Mouse (Mus musculus): ENCODE results near the gene Gdpd5. TPM values are rescaled to one million over a fixed set of nuclear protein-coding genes. Genes with fewer than 3 reads are reported as not detected.
A peak's percentile ranks its signal among the peaks of the same experiment; 100 is the strongest.

Gene Gdpd5
- polyA plus RNA-seq, 1 experiment from 2014 or later: 2.1 TPM

- H3K9ac ChIP-seq: peak within 1 kb of the TSS; percentile 11; the same call in 1 of the 2 replicates
- H3K27me3 ChIP-seq: peaks cover 39% of the 10 kb centered on the region
- no peaks in the 10 kb centered on the region for H3K9me3 ChIP-seq (replicated peaks)
- no peak within 1 kb of the TSS for H3K27ac ChIP-seq (replicated peaks)
- 3% methylated on average over 35 of the region's 35 CpGs for WGBS (ENCODE audit: insufficient replicate concordance)
- peak within 1 kb of the TSS; percentile 53 for H3K4me2 ChIP-seq
- ATAC-seq (ENCODE audit: insufficient read depth): peak; percentile 48; the same call in 1 of the 2 replicates
- peak within 1 kb of the TSS; percentile 45 for H3K4me3 ChIP-seq (replicated peaks)
- H3K36me3 ChIP-seq (replicated peaks): no peaks in the 10 kb centered on the region
- H3K4me1 ChIP-seq (replicated peaks): peaks cover 12% of the 10 kb centered on the region; the same call in 1 of the 2 replicates
Measured at GRCm38 (mm10) chr7:99352526-99353400, 28.5 kb upstream of the Gdpd5 start, which contains the start of gene Serpinh1. Gene Serpinh1, minus strand, starts transcription at chr7:99353239.

- H3K4me1 ChIP-seq (replicated peaks): peaks cover 12% of the 10 kb centered on the region; the same call in 1 of the 2 replicates
- peaks cover 39% of the 10 kb centered on the region for H3K27me3 ChIP-seq
- 0 out of 2 replicates have a peak overlapping the region, but pooled peaks have one; percentile 41 for H3K27ac ChIP-seq (replicated peaks)
- H3K4me2 ChIP-seq: no peak overlapping the region
- no peaks in the 10 kb centered on the region for H3K36me3 ChIP-seq (replicated peaks)
- H3K9ac ChIP-seq: no peak overlapping the region
- ATAC-seq (ENCODE audit: insufficient read depth): no peak
- H3K4me3 ChIP-seq (replicated peaks): no peak overlapping the region
- WGBS (ENCODE audit: insufficient replicate concordance): 28% methylated on average over 7 of the region's 7 CpGs
- H3K9me3 ChIP-seq (replicated peaks): no peaks in the 10 kb centered on the region
Measured at GRCm38 (mm10) chr7:99355731-99356131, 25.5 kb upstream of the Gdpd5 start.

DNA sequence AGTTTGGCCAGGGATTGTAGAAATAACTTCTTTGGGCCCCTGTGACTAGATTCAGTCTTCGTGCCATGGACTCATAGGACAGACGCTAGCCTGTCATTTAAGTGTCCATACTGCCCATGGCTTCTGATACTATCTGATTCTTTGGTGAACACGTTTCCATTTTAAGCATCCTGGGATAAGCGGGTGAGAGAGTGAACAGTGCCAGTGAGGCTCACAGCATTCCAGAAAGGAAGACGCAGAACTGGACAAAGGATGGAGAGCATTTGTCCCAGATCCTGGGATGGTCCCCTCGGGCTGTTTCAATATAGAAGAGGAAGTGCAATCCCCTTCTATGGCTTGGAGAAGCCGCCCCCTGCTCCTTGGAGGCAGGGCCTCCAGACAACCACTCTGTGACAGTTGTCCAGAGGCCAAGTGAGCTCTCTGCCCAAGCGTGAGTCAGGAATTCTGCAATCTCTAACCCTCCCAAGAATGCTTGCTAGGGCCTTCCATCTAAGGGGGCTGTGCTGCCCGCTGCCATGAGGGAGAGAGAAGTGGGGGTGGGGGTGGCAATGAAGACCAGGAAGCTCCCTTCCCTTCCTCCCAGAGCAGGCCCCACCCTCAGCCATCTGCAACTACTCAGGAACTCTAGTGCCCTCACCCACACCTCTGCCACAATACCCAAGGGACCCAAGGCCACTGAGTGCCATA lies 24.8 kb upstream of the Gdpd5 start:
- Histone ChIP-seq H3K4me2 (no peak overlapping the region), H3K4me1 (replicated peaks) (peaks cover 12% of the 10 kb centered on the region; the same call in 1 of the 2 replicates), H3K27ac (replicated peaks) (0 out of 2 replicates have a peak overlapping the region, but pooled peaks have one; percentile 41), H3K27me3 (peaks cover 34% of the 10 kb centered on the region), H3K36me3 (replicated peaks) (no peaks in the 10 kb centered on the region), H3K4me3 (replicated peaks) (no peak overlapping the region), H3K9me3 (replicated peaks) (no peaks in the 10 kb centered on the region), H3K9ac (no peak overlapping the region)
- WGBS (ENCODE audit: insufficient replicate concordance): 30% methylated on average over 9 of the region's 9 CpGs
- no peak for ATAC-seq (ENCODE audit: insufficient read depth)

- H3K27me3 ChIP-seq: peaks cover 26% of the 10 kb centered on the region
- H3K4me1 ChIP-seq (replicated peaks): peaks cover 12% of the 10 kb centered on the region; the same call in 1 of the 2 replicates
- H3K27ac ChIP-seq (replicated peaks): no peak overlapping the region
- no peak for ATAC-seq (ENCODE audit: insufficient read depth)
- 49% methylated on average over 7 of the region's 7 CpGs for whole genome bisulfite sequencing (ENCODE audit: insufficient replicate concordance)
- H3K36me3 ChIP-seq (replicated peaks): no peaks in the 10 kb centered on the region
- H3K4me3 ChIP-seq (replicated peaks): no peak overlapping the region
- no peaks in the 10 kb centered on the region for H3K9me3 ChIP-seq (replicated peaks)
- H3K4me2 ChIP-seq: no peak overlapping the region
- H3K9ac ChIP-seq: no peak overlapping the region
Measured at GRCm38 (mm10) chr7:99357201-99357600, 24.0 kb upstream of the Gdpd5 start.

GRCm38 (mm10) chr7:99358371-99358770 lies 22.8 kb upstream of the Gdpd5 start:
- no peak overlapping the region for H3K27ac ChIP-seq (replicated peaks)
- no peak overlapping the region for H3K4me2 ChIP-seq
- 70% methylated on average over 8 of the region's 8 CpGs for WGBS (ENCODE audit: insufficient replicate concordance)
- H3K27me3 ChIP-seq: peaks cover 14% of the 10 kb centered on the region
- H3K4me3 ChIP-seq (replicated peaks): no peak overlapping the region
- no peaks in the 10 kb centered on the region for H3K9me3 ChIP-seq (replicated peaks)
- no peaks in the 10 kb centered on the region for H3K36me3 ChIP-seq (replicated peaks)
- peaks cover 12% of the 10 kb centered on the region; the same call in 1 of the 2 replicates for H3K4me1 ChIP-seq (replicated peaks)
- H3K9ac ChIP-seq: no peak overlapping the region
- ATAC-seq (ENCODE audit: insufficient read depth): no peak

DNA sequence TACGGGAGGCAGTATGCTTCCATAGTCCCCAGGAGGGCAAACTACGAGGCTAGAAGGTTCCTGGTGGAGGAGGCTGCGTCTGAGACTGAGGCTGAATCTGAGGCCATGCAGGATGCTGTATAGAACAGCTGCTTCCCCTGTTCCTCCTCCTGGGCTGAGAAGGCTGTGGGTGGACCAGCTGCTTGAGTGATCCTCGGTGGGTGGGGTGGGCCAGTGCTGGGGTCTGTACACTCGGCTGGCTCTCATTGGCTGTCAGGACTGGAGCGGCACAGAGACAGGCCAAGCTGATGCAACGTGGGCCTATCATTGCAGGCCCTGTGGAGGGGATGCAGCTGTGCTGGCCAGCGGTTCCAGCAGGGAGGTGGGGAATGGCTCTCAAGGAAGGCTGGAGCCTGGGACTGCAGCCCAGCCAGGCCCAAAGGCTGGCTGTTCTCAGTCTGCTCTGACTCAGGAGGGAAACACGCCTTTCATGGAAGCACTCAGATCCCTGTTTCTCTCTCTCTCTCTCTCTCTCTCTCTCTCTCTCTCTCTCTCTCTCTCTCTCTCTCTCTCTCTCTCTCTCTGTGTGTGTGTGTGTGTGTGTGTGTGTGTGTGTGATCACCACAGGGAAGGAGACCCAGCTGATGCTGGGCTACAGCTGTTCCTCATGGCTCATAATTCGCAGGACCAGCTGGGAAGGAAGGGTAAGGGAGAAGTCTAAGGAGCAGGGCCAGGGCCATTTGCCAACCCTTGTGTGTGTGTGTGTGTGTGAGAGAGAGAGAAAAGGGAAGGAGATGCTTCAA lies 21.0 kb upstream of the Gdpd5 start:
- WGBS (ENCODE audit: insufficient replicate concordance): 21% methylated on average over 10 of the region's 10 CpGs
- Histone ChIP-seq H3K4me2 (no peak overlapping the region), H3K27me3 (0 out of 2 replicates have a peak, but pooled peaks cover 2% of the 10 kb centered on the region), H3K9ac (no peak overlapping the region), H3K36me3 (replicated peaks) (no peaks in the 10 kb centered on the region), H3K27ac (replicated peaks) (0 out of 2 replicates have a peak overlapping the region, but pooled peaks have one; percentile 38), H3K4me1 (replicated peaks) (peaks cover 12% of the 10 kb centered on the region; the same call in 1 of the 2 replicates), H3K9me3 (replicated peaks) (no peaks in the 10 kb centered on the region), H3K4me3 (replicated peaks) (no peak overlapping the region)
- ATAC-seq (ENCODE audit: insufficient read depth): peak; percentile 41; the same call in 1 of the 2 replicates

- no peak overlapping the region for H3K4me2 ChIP-seq
- no peak overlapping the region for H3K27ac ChIP-seq (replicated peaks)
- no peak overlapping the region for H3K9ac ChIP-seq
- ATAC-seq (ENCODE audit: insufficient read depth): no peak
- H3K9me3 ChIP-seq (replicated peaks): no peaks in the 10 kb centered on the region
- no peak overlapping the region for H3K4me3 ChIP-seq (replicated peaks)
- no peaks in the 10 kb centered on the region for H3K27me3 ChIP-seq
- no peaks in the 10 kb centered on the region for H3K36me3 ChIP-seq (replicated peaks)
- WGBS (ENCODE audit: insufficient replicate concordance): 38% methylated on average over 8 of the region's 8 CpGs
- H3K4me1 ChIP-seq (replicated peaks): peaks cover 12% of the 10 kb centered on the region; the same call in 1 of the 2 replicates
Measured at GRCm38 (mm10) chr7:99360803-99361414, 20.3 kb upstream of the Gdpd5 start.

DNA sequence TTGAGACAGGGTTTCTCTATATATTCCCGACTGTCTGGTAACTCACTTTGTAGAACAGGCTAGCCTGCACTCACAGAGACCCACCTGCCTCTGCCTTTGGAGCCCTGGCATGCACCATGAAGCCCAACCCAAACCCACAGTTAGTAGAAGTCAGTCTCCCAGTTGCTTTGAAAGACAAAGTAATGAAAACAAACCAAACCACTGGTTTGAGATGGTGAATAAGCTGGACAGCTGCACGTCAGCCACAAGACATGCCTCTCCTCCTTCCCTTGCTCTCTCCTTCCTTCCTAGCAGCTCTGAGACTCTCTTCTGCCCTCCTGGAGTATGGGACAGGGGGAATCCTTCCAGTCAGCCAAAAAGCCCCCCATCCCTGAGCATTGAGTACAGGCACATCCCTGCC lies 19.1 kb upstream of the Gdpd5 start:
- no peak for ATAC-seq (ENCODE audit: insufficient read depth)
- Histone ChIP-seq H3K4me2 (no peak overlapping the region), H3K4me1 (replicated peaks) (peaks cover 4% of the 10 kb centered on the region; the same call in 1 of the 2 replicates), H3K36me3 (replicated peaks) (no peaks in the 10 kb centered on the region), H3K27ac (replicated peaks) (no peak overlapping the region), H3K9ac (no peak overlapping the region), H3K9me3 (replicated peaks) (no peaks in the 10 kb centered on the region), H3K4me3 (replicated peaks) (no peak overlapping the region), H3K27me3 (no peaks in the 10 kb centered on the region; the same call in 1 of the 2 replicates)
- WGBS (ENCODE audit: insufficient replicate concordance): 63% methylated on average over 2 of the region's 2 CpGs

DNA sequence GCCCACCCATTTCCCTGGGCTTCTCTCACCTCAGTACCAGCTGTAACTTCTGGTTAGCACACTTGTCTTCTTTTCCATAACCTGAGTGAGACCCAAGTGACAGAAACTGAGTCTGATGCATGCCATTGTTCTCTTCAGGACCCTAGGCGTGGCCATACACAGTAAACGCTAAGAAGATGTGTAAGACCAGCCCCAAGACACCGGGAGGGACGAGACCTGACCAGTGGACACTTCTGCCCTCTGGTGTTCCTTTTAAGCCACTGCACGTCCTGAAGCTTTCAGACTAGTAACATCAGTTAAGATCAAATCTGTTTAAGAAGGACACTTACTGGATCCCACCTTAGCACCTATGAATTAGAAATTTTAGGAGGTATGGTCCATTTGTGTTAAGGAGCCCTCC lies 16.1 kb upstream of the Gdpd5 start:
- no peaks in the 10 kb centered on the region for H3K36me3 ChIP-seq (replicated peaks)
- no peak for ATAC-seq (ENCODE audit: insufficient read depth)
- H3K9ac ChIP-seq: no peak overlapping the region
- H3K4me1 ChIP-seq (replicated peaks): no peaks in the 10 kb centered on the region
- H3K27me3 ChIP-seq: no peaks in the 10 kb centered on the region; the same call in 1 of the 2 replicates
- no peak overlapping the region for H3K27ac ChIP-seq (replicated peaks)
- no peaks in the 10 kb centered on the region for H3K9me3 ChIP-seq (replicated peaks)
- 1% methylated on average over 5 of the region's 5 CpGs for WGBS (ENCODE audit: insufficient replicate concordance)
- no peak overlapping the region for H3K4me3 ChIP-seq (replicated peaks)
- no peak overlapping the region for H3K4me2 ChIP-seq

GRCm38 (mm10) chr7:99366716-99367115 lies 14.5 kb upstream of the Gdpd5 start:
- Histone ChIP-seq H3K4me1 (replicated peaks) (no peaks in the 10 kb centered on the region), H3K27ac (replicated peaks) (no peak overlapping the region), H3K36me3 (replicated peaks) (no peaks in the 10 kb centered on the region), H3K9ac (no peak overlapping the region), H3K4me3 (replicated peaks) (no peak overlapping the region), H3K4me2 (no peak overlapping the region), H3K9me3 (replicated peaks) (no peaks in the 10 kb centered on the region), H3K27me3 (no peaks in the 10 kb centered on the region; the same call in 1 of the 2 replicates)
- no peak for ATAC-seq (ENCODE audit: insufficient read depth)
- WGBS (ENCODE audit: insufficient replicate concordance): 55% methylated on average over 6 of the region's 6 CpGs

All from liver, embryonic 15.5 days (tissue).